Mouse (Mus musculus): ENCODE measurements around the gene Prdm16.

Prdm16 gene

DNA sequence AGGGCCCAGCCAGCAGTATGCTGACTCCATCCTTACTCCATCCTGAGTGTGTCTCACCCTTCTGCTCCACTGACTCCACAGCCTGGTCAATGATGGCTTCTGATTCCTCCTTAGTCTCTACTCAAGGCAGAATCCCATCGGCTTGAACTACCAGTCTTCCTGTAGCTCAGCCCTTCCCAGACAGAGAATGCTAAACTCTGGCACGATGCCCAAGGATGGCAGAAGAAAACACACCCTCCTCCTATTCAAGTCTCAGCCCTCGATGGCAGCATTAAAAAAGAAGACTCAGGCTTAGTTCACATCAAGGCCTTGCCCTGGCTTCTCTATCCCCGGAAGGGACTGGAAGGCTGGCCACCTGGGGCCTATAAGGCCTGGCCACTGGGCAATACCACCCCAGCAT is 216.9 kb downstream of the Prdm16 start:
- DNase-seq (ENCODE audit: low spot score): no peak

DNA sequence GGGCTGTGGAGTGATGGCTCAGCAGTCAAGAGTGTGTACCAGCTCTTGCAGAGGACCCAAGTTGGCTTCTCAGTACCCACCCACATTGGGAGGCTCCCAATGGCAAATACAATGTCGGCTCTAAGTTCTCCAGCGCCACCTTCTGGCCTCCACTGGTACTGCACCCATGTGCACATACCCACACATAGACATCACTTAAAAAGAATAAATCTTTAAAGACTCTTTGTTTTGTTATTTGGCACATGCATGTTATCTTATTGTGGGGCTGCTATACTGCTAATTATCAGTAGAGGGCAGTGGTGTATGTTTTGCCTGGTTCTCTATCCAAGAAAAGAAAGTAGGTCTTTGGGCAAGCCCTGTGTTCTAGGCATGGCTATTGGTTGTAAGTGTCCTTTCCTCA is 217.7 kb downstream of the Prdm16 start:
- peak; percentile 41 for DNase-seq (ENCODE audit: low spot score)

DNA sequence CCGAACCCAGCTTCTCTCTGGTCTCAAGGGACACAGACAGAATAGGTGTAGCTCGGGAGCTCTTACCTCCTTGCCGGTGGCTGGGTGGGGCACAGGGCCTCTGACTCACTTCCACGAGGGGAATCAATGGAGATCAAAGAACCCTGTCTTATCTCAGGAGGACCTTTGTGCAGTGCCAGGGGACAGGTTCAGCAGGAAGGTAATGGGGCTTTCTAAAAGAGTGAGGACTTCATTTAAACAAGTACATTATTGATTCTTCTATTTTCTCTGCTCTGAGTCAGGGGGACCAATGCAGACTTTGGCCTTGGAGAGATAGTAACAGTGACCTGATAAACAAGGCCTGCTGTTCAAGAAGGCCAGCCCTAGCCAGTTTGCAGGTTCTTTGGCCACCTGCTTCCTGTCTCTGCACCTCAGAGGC is 218.3 kb downstream of the Prdm16 start:
- no peak for DNase-seq (ENCODE audit: low spot score)

DNA sequence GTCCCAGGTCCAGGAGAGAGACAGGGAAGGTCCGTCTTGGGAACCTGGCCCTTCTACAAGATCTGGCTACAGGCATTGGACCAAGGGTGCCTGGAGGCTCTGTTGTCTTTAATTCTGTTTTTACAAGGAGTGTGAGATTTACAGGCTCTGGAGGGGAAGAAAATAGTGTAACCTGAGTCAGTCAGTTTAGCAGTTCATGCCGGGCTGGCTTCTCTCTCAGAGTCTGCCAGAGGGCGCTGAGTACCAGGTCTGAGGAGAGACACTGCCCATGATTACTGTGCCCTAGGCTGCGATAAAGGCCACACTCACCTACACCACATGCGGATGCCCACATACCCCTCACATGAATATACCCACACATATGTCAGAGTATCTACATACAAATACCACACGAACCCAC is 219.9 kb downstream of the Prdm16 start:
- DNase-seq (ENCODE audit: low spot score): no peak

DNA sequence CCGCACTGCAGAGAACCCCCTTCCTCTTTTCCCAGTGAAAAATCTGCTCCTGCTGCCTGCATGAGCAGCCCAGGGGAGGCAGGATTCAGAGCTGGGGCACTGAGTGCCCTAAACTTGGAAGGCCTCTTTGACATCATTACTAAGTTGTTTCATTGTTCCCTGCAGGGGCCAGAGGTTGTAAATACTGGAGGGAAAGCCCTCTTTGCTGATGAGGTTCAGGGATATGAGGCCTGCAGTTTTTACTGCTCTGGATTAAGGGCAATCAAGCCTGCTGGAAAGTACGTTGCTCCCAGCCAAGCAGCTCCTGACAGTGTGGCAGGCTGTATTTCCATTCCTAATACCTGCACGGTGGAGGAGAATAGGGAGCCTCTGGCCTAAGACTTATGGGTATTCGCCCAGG is 221.8 kb downstream of the Prdm16 start:
- no peak for DNase-seq (ENCODE audit: low spot score)

DNA sequence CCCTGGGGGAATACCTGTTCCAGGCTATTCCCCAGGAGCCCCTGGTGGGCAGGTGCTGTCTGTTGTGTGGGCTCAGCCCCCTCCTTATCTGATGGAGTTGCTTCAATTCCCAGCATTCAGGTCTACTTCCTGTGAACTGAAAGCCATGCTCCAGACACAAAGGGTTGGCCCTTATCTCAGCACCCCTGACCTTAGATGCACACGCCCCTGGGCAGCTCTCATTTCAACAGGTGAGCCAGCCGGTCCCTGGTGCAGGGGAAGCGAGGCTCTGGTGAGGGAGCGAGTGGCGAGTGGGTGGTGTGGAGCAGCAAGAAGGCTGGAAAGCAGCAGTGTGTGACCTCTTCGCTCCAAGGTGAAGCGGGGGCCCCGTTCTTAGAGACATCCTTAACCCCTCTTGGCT is 226.1 kb downstream of the Prdm16 start:
- no peak for DNase-seq (ENCODE audit: low spot score)

DNA sequence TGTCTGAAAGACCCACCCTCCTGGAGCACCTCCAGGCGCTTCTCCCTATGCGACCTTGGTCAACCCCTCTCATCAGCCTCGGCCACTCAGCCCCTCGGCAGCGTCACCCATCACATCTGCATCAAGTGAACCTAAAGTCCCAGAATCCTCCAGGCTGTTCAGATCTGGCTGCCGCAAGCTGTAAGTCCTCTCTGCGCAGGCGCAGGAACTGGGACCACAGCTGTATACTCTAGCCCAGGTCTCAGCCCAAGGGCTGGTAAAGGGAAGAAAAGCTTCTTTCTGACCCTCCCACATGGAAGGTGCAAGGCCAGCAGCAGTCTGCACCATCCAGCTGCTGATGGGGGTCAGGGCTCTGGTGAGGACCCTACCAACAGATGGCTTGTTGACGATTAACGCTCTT is 226.8 kb downstream of the Prdm16 start:
- no peak for DNase-seq (ENCODE audit: low spot score)

DNA sequence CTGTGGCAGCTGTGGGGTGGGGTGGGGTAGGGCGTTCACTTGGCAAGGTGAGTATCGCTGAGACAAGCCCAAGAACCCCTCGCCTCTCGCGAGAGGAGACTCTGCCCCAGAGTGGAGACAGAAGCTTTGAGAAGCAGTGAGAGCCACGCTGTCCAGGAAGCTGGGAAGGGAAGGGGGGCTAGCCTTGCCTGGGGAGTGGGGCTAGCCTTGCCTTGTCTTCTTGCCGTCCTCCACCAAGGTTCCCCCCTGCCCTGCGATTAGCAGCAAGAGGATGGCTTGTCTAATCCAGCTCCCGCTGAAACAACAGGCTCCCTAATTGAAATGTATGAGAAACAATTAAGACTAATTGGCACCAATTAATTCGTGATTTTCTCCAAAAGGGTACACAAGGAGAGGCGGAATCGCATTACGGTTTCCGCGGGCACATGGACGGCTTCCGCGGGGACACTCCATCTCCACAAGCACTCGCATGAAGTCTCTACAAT is 227.4 kb downstream of the Prdm16 start:
- no peak for DNase-seq (ENCODE audit: low spot score)

DNA sequence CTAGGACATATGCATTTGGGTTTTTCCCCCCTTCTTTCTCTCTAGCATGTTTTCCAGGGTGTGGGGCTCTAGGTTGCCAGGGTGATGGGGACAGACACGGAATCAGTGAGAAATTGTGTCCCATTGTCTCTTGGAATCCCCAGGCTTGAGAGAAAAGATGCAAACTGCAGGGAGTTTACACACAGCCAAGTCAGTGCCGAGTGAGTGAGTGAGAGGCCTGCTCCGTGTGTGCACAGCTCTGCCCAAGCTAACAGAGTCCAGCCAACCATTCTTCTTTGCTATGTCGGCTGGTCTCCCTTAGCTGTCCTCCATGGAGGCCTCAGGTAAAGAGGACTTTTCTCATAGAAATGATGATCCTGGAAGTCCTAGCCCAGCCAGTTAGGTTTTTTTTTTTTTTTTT is 233.7 kb downstream of the Prdm16 start:
- no peak for DNase-seq (ENCODE audit: low spot score)

DNA sequence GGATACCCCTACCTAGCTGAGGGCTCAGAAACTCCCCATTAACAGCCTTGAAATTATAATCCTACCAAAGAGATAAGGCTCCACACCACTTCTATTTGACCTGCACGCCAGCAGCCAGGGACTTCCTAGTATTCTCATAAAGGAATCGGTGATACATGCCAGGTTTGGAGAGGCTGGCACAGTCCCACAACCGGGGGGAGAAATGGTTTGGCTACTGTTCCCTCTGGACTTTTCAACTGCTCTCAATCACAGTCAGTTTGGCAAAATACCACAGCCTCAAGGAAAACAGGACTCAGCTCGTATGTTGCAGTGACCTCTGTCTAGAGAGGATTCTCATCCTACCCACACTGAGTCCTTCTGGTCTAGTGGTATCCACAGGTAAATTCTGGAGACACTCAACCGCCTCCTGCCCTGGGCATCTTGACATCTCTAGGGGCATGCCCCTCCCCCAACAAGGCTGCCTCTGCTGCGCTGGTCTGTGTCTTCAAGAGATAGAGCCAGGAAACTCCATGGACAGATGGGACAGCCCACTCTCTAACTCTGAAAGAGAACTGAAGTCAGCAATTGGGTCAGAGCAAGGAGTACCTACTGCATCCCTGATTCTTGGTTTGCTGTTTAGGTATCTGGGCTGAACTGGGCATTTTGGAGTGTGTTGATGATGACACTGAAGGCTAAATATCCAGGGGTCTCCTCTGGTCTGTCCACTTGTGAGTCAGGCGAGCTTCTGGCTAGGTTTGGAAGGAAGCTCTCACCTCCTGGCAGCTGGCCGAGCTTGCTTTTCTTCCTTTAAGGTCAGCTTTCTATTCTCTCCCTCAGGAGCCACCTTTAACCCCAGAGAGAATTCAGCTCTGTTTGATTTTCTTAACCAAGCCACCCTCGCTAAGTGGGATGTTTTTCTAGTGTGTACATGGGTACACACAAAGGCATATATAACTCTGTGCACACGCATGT is 234.4 kb downstream of the Prdm16 start:
- no peak for DNase-seq (ENCODE audit: low spot score)

DNA sequence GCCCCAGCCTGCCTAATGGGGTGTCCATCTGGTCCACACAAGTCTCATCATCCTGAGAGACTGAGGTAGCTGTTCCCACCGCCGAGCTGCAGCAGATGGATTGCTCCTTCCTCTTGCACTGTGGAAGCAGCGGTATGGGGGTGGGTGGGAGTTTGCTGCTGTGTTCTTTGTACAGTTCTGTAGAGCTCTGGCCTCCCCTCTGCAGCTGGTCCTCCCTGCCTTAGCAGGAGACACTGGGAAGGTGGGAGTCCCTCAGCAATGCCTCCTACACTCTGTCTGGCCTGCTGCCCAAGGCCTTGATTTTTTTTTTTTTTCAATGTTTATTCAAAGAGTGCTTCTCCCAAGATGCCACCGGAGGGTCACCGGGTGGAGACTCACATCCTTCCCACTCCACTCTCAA is 235.3 kb downstream of the Prdm16 start:
- no peak for DNase-seq (ENCODE audit: low spot score)

DNA sequence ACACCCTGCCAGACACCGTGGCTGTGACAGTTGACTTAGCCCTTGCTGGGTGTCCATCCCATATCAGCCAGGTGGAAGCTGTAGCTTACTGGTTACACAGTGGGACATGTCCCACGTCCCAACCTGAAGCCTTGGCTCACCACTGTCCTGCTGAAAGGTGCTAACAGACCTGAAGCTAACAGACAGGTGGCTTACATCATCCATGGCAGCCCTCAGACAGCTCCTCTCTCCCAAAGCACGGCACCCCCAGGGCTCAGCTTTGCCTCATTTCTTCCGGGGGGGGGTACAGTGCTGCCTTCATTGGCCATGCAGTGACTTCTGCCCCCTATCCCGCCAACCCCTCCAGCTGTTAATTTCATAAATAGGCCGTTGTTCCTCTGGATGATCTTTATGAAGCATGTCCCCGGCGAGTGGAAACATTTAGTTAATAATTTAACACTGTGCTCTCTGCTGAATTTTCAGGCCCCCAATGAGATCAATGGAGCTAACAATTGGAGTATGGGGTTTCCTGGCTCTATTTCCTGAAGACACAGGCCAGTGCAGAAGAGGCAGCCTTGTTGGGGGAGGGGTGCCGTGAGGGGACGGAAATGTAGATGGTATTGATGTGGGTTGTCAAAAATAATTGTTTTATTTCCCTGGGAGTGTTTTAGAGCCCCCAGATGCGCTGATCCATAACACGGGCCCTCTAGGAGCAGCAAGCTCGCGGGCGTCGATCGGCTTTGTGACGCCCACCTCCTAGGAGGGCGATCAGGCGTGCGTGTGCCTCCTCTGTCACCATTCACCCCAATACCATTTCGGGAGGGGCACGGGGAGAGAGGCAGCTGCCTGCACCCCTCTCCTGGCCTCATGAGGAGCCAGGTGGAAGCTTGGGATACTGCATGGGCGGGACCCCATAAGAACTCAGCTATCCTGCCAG is 236.2 kb downstream of the Prdm16 start:
- DNase-seq (ENCODE audit: low spot score): no peak

DNA sequence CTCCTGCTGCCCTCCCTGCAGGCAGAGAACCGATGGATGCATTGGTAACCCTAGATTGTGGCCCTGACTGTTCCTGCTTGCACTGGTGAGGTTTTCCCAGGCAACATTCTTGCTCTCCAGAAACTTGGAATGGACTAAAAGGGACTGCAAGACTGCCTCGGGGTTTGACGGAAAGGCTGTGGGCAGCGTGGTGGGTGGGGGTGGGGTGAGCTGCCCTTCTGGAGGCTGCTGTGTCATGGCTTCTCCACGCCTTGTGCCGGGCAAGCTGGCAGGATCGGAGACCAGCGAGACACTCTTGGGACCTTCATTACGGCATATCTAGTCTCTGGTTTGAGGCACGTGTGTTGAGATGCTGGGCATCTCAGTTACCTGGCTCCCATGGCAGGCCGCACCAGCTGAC is 237.0 kb downstream of the Prdm16 start:
- no peak for DNase-seq (ENCODE audit: low spot score)

DNA sequence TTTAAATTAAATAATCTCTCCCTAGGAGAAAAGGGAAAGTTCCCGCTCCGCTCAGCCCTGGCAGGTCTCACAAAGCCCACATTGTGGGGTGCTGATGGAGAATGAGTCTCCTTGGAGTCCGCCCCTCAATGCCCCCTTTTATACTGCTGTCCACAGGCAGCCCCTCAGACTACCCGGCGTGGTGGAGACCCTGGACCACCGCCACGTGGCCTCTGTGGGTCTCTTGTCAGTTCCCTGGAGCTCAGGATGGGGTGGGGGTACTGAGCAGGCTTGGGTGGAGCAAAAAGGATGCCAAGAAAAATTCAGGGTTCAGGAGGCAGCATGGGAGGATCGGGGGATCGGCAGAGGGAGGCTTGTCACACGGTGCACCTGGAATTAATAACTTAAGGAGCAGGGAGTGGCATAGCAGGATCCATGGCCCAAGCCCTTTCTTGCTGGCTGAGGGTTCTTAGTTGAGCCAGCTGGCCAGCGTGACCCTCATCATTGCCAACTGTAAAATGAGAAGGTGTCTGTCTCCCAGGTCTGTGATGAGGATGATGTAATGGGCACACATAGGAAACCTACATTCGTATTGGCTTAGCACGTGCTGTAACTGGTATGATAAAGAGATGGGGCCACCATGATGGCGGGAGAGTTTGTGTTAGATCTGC is 239.9 kb downstream of the Prdm16 start:
- no peak for DNase-seq (ENCODE audit: low spot score)

DNA sequence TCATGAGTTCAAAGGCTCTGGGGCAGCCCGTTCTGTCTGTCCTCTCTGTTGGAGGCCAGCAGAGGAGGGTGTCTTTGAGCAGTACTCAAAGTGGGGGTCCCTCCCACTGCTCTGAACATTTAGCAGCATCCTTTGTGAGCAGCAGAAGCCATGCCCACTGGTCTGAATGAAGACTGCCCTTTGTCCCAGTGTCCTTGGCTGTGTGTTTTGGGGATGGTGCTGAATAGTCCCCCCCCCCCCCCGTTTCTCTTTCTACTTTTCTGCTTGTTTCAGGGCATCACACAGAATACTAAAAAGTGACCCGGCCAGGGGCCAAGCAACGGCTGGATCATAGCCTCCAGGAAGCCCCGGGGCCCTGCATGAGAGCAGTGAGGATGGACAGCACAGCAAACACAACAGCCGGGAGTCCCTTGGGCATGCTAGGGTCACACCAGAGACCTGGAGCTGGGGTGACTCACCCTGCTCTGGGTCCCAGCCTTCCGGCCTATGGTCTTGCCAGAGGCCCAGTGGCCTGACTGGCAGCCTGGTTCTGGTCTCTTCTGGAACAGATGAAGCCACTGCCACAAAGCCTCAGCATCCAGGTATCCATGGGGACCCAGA is 242.4 kb downstream of the Prdm16 start:
- DNase-seq (ENCODE audit: low spot score): no peak

DNA sequence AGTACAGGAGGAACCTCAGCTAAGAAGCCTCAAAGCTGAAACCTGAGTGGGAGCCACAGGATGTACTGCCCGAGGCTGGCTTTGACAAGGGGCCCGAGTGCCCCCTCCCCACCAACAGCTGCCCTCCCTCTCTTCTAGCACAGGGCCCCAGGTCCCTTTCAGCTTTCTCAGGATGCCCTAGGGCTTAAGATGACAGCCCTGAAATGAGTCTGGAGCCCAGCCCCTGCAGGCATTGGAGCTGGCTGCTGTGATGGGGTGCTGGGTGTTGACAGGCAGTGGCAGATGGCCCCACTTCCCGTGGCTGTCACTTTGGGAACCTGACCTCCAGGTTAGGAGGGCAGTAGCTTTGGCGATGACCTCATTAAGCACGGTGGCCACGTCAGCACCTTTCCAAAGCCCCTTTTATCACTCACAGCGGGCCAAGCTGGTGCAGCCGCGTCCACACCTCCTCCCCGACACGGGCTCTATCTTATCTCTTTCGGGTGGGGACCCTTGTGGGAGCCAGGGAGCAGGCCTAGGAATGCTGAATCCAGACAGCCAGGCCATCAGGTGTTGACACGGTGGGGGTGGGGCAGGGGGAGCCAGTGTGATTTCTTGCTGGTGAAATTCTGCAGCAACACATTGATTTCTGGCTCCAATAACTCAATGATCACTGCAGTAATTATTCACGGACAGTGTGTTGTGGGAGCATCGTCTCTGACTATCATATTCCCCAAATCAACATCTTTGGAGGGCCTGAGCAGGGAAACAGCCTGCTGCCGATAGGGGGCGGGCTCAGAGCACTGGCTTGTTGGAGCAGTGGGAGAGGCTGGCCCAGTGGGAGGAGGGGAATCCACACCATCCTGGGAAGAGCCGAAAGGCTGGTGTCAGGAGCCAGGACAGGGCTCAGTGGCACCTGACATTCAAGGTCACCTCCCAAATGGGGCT is 243.2 kb downstream of the Prdm16 start:
- DNase-seq (ENCODE audit: low spot score): peak; percentile 75

DNA sequence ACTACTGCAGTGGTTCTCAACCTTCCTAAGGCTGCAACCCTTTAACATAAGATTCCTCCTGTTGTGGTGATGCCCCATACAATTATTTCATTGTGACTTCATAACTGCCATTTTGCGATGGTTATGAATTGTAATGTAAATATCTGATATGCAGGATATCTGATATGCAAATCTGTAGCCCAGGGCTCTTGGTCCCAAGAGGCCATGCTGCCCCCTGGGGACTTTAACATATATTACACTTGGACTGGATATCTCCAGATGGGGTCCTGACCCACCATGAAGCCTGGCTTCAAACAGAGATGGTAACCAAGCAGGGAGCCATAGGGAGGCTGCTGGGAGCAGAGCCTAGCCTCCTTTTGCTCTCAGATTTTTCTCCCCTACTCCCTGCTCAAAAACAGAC is 244.0 kb downstream of the Prdm16 start:
- peak; percentile 60 for DNase-seq (ENCODE audit: low spot score)

DNA sequence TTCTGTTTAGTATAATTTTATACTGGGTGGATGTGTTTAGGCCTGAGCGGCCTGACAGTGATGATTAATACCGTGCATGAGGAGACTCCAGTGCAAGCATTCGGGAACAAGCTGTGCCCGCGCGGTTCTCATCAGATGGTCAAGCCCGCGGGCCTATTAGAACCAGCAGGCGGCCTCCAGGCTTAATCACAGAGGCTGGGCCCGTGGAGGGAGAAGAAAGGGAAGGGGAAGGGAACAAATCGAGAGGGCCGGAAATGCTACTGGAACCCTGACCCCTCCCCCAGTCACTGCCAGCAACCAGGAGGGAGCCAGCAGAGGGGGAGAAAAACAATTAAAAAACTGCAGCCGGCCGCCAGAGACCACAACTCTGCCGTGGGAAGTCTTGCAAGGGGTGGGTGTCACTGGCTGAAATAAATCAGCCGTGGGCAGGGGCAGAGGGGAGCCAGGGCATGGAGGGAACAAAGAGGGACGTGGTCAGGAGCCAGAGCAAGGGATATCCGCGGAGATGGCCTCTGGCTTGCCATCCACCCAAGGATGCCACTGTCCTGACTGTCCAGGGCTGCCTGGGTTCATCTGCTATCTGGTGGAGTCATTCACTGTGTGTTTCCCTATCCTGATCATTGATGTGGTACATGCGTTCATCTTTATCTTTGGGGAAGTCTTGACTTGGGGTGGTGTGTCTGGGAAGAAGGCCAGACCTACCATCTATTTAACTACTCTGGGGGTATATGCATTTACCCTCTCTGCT is 246.2 kb downstream of the Prdm16 start:
- peak; percentile 80 for DNase-seq (ENCODE audit: low spot score)

DNA sequence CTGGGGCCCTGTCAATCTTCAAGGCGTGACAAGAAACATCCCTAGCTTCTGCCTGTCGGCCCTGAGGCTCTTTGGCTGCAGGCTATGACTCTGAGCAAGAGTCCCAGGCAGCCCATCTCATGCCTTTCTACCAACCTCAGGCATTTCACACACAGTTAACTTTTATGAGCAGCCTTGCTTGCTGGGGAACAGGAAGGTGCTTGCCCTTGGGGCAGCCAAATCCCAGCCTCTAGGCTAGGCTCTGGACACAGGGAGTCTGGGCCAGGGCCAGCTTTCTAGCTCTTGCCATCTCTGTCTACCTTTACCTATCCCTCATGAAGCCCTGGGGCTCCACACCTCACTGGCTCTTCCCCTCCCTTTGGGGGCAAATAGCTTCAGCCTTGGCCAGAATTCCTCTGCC is 247.0 kb downstream of the Prdm16 start:
- DNase-seq (ENCODE audit: low spot score): no peak

DNA sequence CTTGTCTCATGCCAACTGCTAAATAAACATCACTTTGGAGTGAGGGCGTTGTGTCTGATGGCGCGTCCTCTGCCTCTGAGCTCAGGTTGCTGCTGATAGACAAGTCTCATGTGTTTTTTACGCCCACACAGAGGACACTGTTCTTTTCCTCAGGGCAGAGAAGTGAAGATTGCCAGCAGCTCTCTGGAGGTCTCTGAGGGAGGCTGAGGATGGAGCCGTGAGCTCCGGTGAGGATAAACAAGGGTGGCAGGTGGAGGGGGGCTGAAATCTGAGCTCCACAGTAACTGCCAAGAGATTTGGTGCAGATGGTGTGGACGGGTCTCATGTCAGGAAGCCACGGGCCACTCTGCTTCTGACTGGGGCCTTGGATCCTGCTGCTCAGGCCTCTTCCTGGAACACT is 249.9 kb downstream of the Prdm16 start:
- no peak for DNase-seq (ENCODE audit: low spot score)

All from retina, embryonic 14.5 days (tissue).